Mouse (Mus musculus) hindbrain, embryonic 10.5 days (tissue): ENCODE data around the gene Adgrf3. TPM values are rescaled to one million over a fixed set of nuclear protein-coding genes. Genes with fewer than 3 reads are reported as not detected.

ENCODE experiments used
- DNase-seq: peaks from one replicate; pipeline ENCODE4 v3.0.0-alpha.2; 2017; ENCODE audit warnings: low spot score
- H3K27ac ChIP-seq: fragments of 300-500 bp; sonication (generic); 2 replicates; pipeline ENCODE4 v1.5.1; 2016; ENCODE audit warnings: mild to moderate bottlenecking, moderate library complexity
- H3K27me3 ChIP-seq: fragments of 300-500 bp; sonication (generic); 2 replicates; pipeline ENCODE4 v1.6.1; 2016; ENCODE audit warnings: mild to moderate bottlenecking; ENCODE audit not compliant: poor library complexity, insufficient read depth, severe bottlenecking
- H3K36me3 ChIP-seq: fragments of 300-500 bp; sonication (generic); 2 replicates; pipeline ENCODE4 v1.6.1; 2016; ENCODE audit warnings: mild to moderate bottlenecking, moderate library complexity
- H3K4me1 ChIP-seq: fragments of 300-500 bp; sonication (generic); replicated peaks from 2 replicates; pipeline ENCODE4 v1.6.1; 2016; ENCODE audit warnings: mild to moderate bottlenecking
- H3K4me3 ChIP-seq: fragments of 300-500 bp; sonication (generic); 2 replicates; pipeline ENCODE4 v1.5.1; 2016; ENCODE audit warnings: mild to moderate bottlenecking, moderate library complexity
- H3K9me3 ChIP-seq: fragments of 300-500 bp; sonication (generic); 2 replicates; pipeline ENCODE4 v1.6.1; 2016; ENCODE audit warnings: mild to moderate bottlenecking, moderate library complexity
- WGBS: fragments of 180-500 bp; shearing (Covaris S2); methylation state at CpG from one replicate; pipeline ENCODE4 v1.1.7; 2016; 5-methylcytosine and 5-hydroxymethylcytosine counted together
- microRNA counts: library from miRNA; unstranded; fragments of <30 nt; microRNA quantifications from one replicate; lab custom pipeline; 2017
- polyA plus RNA-seq: library from polyadenylated mRNA; unstranded; fragments of >200 nt; fragmentation: Nextera tagmentation; extraction: Ambion mirVana; gene quantifications from 2 replicates; pipeline ENCODE4 v1.2.1, GENCODE M21; 2016

Gene Adgrf3
- polyA plus RNA-seq, 1 experiment from 2014 or later = not detected

DNA sequence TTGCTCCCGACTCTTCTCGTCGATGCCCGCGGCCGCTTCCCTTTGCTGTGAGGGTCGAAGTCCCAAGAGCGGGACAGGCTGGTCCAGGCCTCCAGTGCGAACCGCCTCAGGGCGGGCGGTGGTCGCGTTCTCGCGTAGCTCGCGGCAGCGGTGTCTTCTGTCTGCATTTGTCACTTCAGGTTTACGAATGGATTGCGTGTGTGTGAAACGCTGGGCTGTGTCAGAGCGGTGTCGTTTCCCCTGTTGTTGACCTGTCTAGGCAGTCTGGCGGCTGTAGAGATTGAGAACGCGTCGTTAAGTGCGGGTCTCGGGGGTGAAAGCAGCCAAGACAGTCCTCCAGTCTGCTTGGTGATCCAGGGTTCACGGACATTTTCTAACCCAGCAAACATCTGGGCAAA lies 50.1 kb downstream of the Adgrf3 start:
- Histone ChIP-seq H3K27ac (peak overlapping the region; percentile 99), H3K27me3 (no peaks in the 10 kb centered on the region), H3K36me3 (no peaks in the 10 kb centered on the region), H3K4me3 (peak overlapping the region; percentile 90), H3K9me3 (no peaks in the 10 kb centered on the region), H3K4me1 (peaks cover 13% of the 10 kb centered on the region)
- DNase-seq = no peak
- under 1% methylated on average over 31 of the region's 31 CpGs for WGBS

DNA sequence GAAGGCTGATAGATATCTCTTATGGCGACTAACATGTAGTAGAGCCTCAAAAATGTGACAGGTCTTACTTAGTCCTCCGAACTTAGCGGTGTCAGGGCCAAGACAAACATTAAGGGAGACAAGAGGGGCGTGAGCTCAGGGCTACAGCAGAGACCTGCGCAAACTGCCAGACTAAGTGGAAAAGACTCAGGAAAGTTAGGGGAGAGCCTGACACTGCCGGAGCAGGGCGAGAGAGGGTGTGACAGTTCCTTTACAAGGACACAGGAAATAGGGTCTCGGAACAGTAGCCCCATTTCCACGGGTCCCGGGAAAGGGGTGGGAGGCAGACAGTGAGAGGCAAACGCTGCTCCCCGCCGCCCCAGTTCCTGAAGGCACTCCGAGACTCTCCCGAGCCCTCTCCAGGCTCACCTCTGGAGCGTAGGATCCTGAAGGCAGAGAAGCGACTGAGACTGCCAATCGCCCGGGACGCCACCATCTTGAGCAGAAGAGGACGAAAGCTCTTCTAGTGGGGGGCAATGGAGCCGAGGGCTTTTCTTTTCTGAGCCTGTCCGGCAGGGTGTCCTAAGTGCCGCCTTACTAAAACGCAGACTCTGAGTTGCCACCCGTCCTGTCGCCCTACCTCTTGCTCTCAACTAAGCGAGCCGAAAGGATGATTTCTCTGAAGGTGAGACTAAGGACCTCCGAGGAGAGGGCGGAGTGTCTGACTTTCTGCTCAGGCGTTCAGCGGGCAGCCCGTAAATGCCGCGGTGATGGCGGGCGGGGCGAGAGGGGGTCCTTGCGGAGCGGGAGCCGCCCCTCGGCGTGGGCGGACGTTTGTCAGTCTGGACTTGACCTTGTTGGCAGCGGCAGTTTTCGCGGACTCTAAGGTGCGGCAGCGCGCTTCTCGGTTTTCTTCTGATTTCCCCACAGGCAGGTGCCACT lies 50.8 kb downstream of the Adgrf3 start, which contains the start of the genes Hadha and Hadhb:
Hadha (minus strand) TSS at position 689 of the 921 bp plus-strand sequence.
Hadhb (plus strand) TSS at position 775 of the 921 bp plus-strand sequence.
- peak; percentile 92 for DNase-seq
- H3K27ac ChIP-seq = peak within 1 kb of the TSS; percentile 99
- H3K9me3 ChIP-seq = no peaks in the 10 kb centered on the region
- WGBS = under 1% methylated on average over 53 of the region's 53 CpGs
- H3K4me1 ChIP-seq = peaks cover 13% of the 10 kb centered on the region
- H3K27me3 ChIP-seq = no peaks in the 10 kb centered on the region
- no peaks in the 10 kb centered on the region for H3K36me3 ChIP-seq
- peak within 1 kb of the TSS; percentile 90 for H3K4me3 ChIP-seq

DNA sequence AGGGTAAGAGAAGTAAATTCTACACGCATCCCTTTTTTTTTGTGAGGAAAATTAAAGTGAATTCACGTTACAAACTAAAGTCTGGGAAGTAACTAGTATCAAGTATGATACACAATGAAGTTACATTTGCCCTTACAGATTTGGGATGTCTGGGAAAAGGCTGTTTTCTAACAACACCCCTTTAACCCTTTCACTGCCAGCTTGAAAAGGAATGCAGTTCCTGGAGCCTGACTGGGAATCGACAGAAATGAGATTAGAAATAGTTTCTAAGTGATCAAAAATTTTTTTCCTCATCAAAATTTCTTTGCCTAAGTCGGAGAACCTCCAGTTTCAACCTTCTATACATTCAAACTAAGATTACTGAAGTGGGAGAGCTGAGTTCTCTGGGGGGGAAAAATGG lies 51.5 kb downstream of the Adgrf3 start:
- H3K4me1 ChIP-seq = peaks cover 13% of the 10 kb centered on the region
- DNase-seq = no peak
- H3K27me3 ChIP-seq = no peaks in the 10 kb centered on the region
- H3K36me3 ChIP-seq = no peaks in the 10 kb centered on the region
- peak overlapping the region; percentile 90 for H3K4me3 ChIP-seq
- WGBS = 26% methylated on average over 4 of the region's 4 CpGs
- peak overlapping the region; percentile 99; the same call in 1 of the 2 replicates for H3K27ac ChIP-seq
- no peaks in the 10 kb centered on the region for H3K9me3 ChIP-seq

DNA sequence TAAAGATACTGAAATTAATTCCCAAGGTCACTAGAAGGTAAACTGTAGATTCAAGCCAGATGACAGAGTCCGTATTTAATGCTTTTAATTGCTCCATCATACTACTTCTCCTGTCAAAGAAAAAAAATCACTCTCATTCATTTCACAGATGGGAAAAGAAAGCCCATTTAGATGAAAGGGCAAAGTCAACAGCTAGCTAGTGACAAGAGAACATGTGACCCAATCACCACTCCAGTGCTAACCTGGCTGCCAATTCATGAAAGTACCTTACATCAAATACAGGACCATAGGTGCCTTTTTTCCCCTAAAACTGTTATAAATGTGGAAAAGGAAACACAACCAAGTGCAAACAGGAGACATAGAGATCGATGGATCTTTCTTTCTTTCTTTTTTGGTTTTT lies 52.3 kb downstream of the Adgrf3 start:
- no peak overlapping the region for H3K4me3 ChIP-seq
- H3K4me1 ChIP-seq = peaks cover 13% of the 10 kb centered on the region
- no peak for DNase-seq
- H3K27me3 ChIP-seq = no peaks in the 10 kb centered on the region
- H3K36me3 ChIP-seq = no peaks in the 10 kb centered on the region
- 95% methylated on average over 2 of the region's 2 CpGs for WGBS
- H3K27ac ChIP-seq = no peak overlapping the region
- H3K9me3 ChIP-seq = no peaks in the 10 kb centered on the region

DNA sequence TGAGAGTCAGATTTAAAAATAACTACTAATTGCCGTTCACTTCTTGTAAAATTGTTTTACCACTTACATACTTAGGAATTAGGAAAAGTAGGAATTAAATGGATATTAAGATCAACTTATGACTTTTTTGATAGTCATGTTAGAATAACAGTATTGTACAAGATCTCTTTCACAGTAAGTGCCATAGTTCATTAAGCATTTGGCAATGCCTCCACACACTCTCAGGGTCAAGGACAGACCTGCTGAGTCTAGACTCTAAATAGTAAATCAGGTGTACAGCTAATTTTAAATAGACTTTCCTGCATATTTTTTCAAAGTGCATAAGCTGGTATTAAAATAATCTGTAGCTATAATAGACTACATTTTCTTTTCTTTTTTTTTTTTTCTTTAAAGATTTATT lies 53.1 kb downstream of the Adgrf3 start:
- H3K27ac ChIP-seq = no peak overlapping the region
- no peaks in the 10 kb centered on the region for H3K27me3 ChIP-seq
- H3K9me3 ChIP-seq = no peaks in the 10 kb centered on the region
- no peak overlapping the region for H3K4me3 ChIP-seq
- H3K36me3 ChIP-seq = no peaks in the 10 kb centered on the region
- 90% methylated on average over 1 of the region's 1 CpGs for WGBS
- no peak for DNase-seq
- H3K4me1 ChIP-seq = peaks cover 13% of the 10 kb centered on the region

DNA sequence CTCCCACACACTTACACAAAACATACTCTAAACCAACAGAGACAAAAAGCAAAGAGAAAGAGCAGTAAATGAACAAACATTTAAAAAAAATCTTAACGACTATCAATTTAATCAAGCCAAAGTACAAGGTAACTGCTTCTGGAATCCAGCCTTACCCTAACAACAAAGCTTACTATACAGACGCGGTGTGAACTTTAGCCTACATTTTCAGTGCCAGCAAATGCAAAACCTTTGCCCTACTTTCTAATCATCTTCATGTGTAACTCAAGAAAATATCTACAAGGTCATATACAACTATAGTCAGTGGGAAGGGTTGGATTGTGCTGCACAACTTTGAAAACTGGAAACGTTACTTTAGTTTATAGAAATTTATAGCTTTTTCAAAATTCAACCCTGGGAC lies 53.5 kb downstream of the Adgrf3 start:
- Histone ChIP-seq H3K27me3 (no peaks in the 10 kb centered on the region), H3K27ac (no peak overlapping the region), H3K4me3 (no peak overlapping the region), H3K36me3 (peaks cover 2% of the 10 kb centered on the region), H3K4me1 (peaks cover 13% of the 10 kb centered on the region), H3K9me3 (no peaks in the 10 kb centered on the region)
- 86% methylated on average over 4 of the region's 4 CpGs for WGBS
- no peak for DNase-seq

DNA sequence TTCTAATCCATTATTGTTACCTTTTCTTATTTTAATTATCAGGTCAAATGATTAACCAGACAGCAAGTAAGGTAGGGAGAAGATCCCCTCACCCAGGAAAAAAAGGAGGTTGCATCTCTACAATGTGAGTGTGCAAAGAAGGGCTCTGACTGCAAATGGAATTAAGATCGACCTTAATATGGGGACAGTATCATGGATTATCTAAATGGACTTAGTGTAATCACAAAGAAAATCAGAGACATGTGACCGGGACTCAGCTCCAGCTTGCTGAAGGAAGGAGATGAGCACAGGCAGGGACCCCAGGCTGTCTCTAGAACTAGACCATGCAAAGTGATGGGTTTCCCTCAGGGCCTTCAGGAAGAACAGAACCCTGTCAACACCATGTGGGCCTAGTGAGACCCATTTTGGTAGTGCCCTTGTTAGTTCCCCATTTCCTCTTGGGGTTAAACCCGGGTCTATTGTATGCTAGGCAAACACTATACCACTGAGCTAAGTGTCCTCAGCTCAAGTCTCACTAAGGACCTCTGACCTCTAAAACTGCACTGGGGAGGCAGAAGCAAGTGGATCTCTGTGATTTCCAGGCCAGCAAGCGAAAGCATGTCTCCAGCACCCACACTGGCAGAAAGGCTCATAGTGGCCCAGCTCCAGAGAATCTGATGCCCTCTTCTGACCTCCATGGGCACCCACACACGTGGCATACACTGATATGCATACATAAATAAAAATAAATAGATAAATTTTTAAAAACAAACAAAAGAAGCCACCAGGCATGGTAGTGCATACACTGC lies 57.2 kb downstream of the Adgrf3 start:
- H3K4me3 ChIP-seq = no peak overlapping the region
- H3K36me3 ChIP-seq = peaks cover 35% of the 10 kb centered on the region
- 93% methylated on average over 5 of the region's 5 CpGs for WGBS
- no peaks in the 10 kb centered on the region for H3K9me3 ChIP-seq
- no peaks in the 10 kb centered on the region for H3K4me1 ChIP-seq
- no peak for DNase-seq
- no peaks in the 10 kb centered on the region for H3K27me3 ChIP-seq
- no peak overlapping the region for H3K27ac ChIP-seq

DNA sequence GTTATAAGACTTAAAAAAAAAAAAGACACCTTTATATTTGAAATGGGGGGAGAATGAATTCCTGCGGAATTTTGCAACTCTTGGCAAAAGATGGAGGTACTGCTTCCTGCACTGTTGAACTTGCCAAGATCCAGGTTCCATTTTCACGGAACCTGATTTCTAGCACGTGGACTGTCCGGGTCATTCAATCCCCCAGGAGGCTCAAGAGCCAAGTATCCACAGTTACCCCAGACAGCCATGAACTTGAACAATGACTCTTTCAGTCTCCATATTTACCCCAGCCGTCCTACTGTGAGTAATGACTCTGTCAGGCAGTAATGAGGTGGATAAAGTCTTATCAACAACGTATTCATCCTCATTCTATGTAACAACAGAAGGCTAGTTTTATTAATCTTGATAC lies 59.0 kb downstream of the Adgrf3 start:
- no peaks in the 10 kb centered on the region for H3K9me3 ChIP-seq
- no peak overlapping the region for H3K4me3 ChIP-seq
- WGBS = 93% methylated on average over 6 of the region's 6 CpGs
- no peak overlapping the region for H3K27ac ChIP-seq
- peaks cover 53% of the 10 kb centered on the region for H3K36me3 ChIP-seq
- no peaks in the 10 kb centered on the region for H3K4me1 ChIP-seq
- DNase-seq = no peak
- H3K27me3 ChIP-seq = no peaks in the 10 kb centered on the region

MicroRNAs encoded within 50 kb of the gene (microRNA counts, 519-probe panel; counts per million panel counts)
- microRNA mmu-miR-1960 (lab: Ali Mortazavi, UCI) = 2,720 counts per million, percentile 80 among the panel's probes with 10 or more counts

Other genes starting within 250 kb of the Adgrf3 start
- gene Il6, start 192.6 kb downstream of the Adgrf3 start, polyA plus RNA-seq = not detected in 2 replicates
- gene Tyms, start 132.1 kb downstream of the Adgrf3 start, polyA plus RNA-seq = 254 and 300 TPM in 2 replicates
- gene Garem2, start 100.6 kb downstream of the Adgrf3 start, polyA plus RNA-seq = 7.2 and 22.7 TPM in 2 replicates
- gene 3110082J24Rik, start 99.6 kb downstream of the Adgrf3 start, polyA plus RNA-seq = 2.2 and 4.9 TPM in 2 replicates
- gene Hadha, start 50.6 kb downstream of the Adgrf3 start, polyA plus RNA-seq = 93.9 and 94.9 TPM in 2 replicates
- 93.0 and 100 TPM in 2 replicates for gene Hadhb, start 50.5 kb downstream of the Adgrf3 start, polyA plus RNA-seq
- gene Selenoi, start 26.9 kb upstream of the Adgrf3 start, polyA plus RNA-seq = 17.3 and 17.9 TPM in 2 replicates
- gene Drc1, start 75.7 kb upstream of the Adgrf3 start, polyA plus RNA-seq = 0.85 and 2.0 TPM in 2 replicates